Mouse (Mus musculus) midbrain, embryonic 16.5 days (tissue): ENCODE results near the gene Smpd4. TPM values are rescaled to one million over a fixed set of nuclear protein-coding genes. Genes with fewer than 3 reads are reported as not detected.

Experiments
- ATAC-seq: fragments of 200-750 bp; cut with Nextera tagmentation; 2 replicates; pipeline ENCODE4 v1.8.0; 2017; ENCODE audit warnings: moderate TSS enrichment
- H3K27ac ChIP-seq: fragments of 300-500 bp; sonication (generic); 2 replicates; pipeline ENCODE4 v1.5.1; 2014; ENCODE audit warnings: mild to moderate bottlenecking, low read length, mixed read lengths
- H3K27me3 ChIP-seq: fragments of 300-500 bp; sonication (generic); 2 replicates; pipeline ENCODE4 v1.6.1; 2014; ENCODE audit warnings: low read depth, low read length, mixed read lengths; ENCODE audit not compliant: control insufficient read depth, insufficient read depth
- H3K36me3 ChIP-seq: fragments of 300-500 bp; sonication (generic); 2 replicates; pipeline ENCODE4 v1.6.1; 2014; ENCODE audit warnings: mild to moderate bottlenecking, low read length, moderate library complexity, mixed read lengths; ENCODE audit not compliant: control insufficient read depth, insufficient read depth
- H3K4me1 ChIP-seq: fragments of 300-500 bp; sonication (generic); 2 replicates; pipeline ENCODE4 v1.6.1; 2014; ENCODE audit warnings: mild to moderate bottlenecking, low read length, mixed read lengths; ENCODE audit not compliant: control insufficient read depth, insufficient read depth
- H3K4me2 ChIP-seq: fragments of 300-500 bp; sonication (generic); 2 replicates; pipeline ENCODE4 v1.6.1; 2014; ENCODE audit warnings: mild to moderate bottlenecking, low read length, mixed read lengths
- H3K4me3 ChIP-seq: fragments of 300-500 bp; sonication (generic); 2 replicates; pipeline ENCODE4 v1.5.1; 2014; ENCODE audit warnings: low read depth, mild to moderate bottlenecking, low read length, moderate library complexity, mixed read lengths
- H3K9ac ChIP-seq: fragments of 300-500 bp; sonication (generic); 2 replicates; pipeline ENCODE4 v1.6.1; 2014; ENCODE audit warnings: low read depth, low read length, mixed read lengths
- H3K9me3 ChIP-seq: fragments of 300-500 bp; sonication (generic); replicated peaks from 2 replicates; pipeline ENCODE4 v1.6.1; 2014; ENCODE audit warnings: mild to moderate bottlenecking, low read length, mixed read lengths; ENCODE audit not compliant: control insufficient read depth, poor library complexity, severe bottlenecking
- WGBS: fragments of 180-500 bp; shearing (Covaris S2); extraction: QIAGEN DNeasy Blood & Tissue Kit; methylation state at CpG from one replicate; pipeline ENCODE4 v1.1.7; 2014; 5-methylcytosine and 5-hydroxymethylcytosine counted together
- polyA plus RNA-seq: library from polyadenylated mRNA; unstranded; fragments of >200 nt; fragmentation: Nextera tagmentation; extraction: Ambion mirVana; gene quantifications from 2 replicates; pipeline ENCODE4 v1.2.1, GENCODE M21; 2015

Gene Smpd4
- polyA plus RNA-seq, 1 experiment from 2014 or later, result 28.4 TPM

DNA sequence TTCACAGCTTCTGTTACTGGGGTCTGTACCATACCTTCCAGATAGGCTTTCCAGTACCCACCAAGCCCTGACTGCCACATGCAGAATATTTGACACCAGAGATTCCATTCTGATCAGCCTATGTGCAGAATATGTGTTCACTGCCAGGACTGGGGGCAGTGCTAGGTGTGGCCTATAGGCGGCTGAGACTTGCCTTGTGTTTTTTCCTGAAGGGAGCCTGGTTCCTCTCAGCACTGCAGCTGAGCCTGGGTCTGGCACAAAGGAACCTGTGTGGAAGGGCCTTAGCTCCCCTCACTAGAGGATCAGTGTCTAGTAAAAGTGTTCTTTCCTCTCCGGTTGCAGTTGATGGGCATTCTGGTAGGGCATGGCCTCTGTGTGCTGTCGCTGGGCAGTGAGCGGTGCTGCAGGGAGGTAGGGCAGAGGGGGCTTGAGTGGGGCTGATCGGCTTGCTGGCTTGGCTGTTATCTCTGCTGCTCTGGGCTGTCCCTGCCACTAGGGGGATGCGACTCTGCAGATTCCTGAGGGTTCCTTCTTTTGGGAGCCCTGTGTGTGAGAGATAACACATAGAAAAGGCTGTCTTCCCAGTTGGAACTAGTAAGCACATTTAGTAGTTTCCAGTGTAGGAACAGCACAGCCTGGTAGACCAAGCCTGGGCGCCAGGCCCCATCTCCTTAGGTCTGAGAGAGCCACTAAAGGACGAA is 14.5 kb downstream of the Smpd4 start:
- Histone ChIP-seq H3K27ac (no peak overlapping the region), H3K9ac (no peak overlapping the region), H3K27me3 (no peaks in the 10 kb centered on the region), H3K9me3 (no peaks in the 10 kb centered on the region), H3K4me3 (no peak overlapping the region), H3K4me1 (no peaks in the 10 kb centered on the region), H3K4me2 (no peak overlapping the region), H3K36me3 (peaks cover 23% of the 10 kb centered on the region)
- WGBS, result 73% methylated on average over 8 of the region's 8 CpGs
- no peak for ATAC-seq

- Histone ChIP-seq H3K4me1 (no peaks in the 10 kb centered on the region), H3K4me3 (no peak overlapping the region), H3K9ac (no peak overlapping the region), H3K9me3 (no peaks in the 10 kb centered on the region), H3K27me3 (no peaks in the 10 kb centered on the region), H3K4me2 (no peak overlapping the region), H3K27ac (no peak overlapping the region), H3K36me3 (peaks cover 20% of the 10 kb centered on the region)
- 80% methylated on average over 2 of the region's 2 CpGs for WGBS
- no peak for ATAC-seq
Observed at GRCm38 (mm10) chr16:17636904-17637303, 17.8 kb downstream of the Smpd4 start.

DNA sequence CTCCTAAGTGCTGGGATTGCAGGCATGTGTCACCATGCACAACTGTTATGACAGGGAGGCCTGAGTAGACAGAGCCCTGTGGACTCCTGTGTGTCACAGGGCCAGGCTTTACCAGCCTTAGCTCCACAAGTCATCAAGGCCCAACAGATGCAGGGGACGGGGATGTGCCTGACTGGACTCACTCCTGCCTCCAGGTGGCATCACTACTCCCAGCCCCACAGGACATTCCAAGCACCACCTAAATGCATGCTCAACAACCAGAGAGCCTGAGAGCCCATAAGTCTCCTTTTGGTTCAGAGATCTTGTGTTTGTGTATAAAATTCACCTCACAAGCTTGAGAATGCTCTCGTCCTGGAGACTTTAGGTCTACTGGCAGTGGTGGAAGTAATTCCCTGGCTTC is 18.5 kb downstream of the Smpd4 start:
- Histone ChIP-seq H3K36me3 (peaks cover 20% of the 10 kb centered on the region), H3K9me3 (no peaks in the 10 kb centered on the region), H3K4me1 (no peaks in the 10 kb centered on the region), H3K27ac (no peak overlapping the region), H3K9ac (no peak overlapping the region), H3K27me3 (no peaks in the 10 kb centered on the region), H3K4me2 (no peak overlapping the region), H3K4me3 (no peak overlapping the region)
- ATAC-seq, result no peak; the same call in 1 of the 2 replicates
- WGBS, result 92% methylated on average over 2 of the region's 2 CpGs

GRCm38 (mm10) chr16:17638036-17638628 is 19.0 kb downstream of the Smpd4 start:
- H3K9me3 ChIP-seq, result no peaks in the 10 kb centered on the region
- H3K27ac ChIP-seq, result no peak overlapping the region
- WGBS, result 93% methylated on average over 9 of the region's 9 CpGs
- H3K27me3 ChIP-seq, result no peaks in the 10 kb centered on the region
- no peaks in the 10 kb centered on the region for H3K4me1 ChIP-seq
- no peak overlapping the region for H3K4me3 ChIP-seq
- no peak overlapping the region for H3K4me2 ChIP-seq
- no peak overlapping the region for H3K9ac ChIP-seq
- H3K36me3 ChIP-seq, result peaks cover 22% of the 10 kb centered on the region
- ATAC-seq, result no peak

GRCm38 (mm10) chr16:17639081-17639480 is 19.9 kb downstream of the Smpd4 start:
- Histone ChIP-seq H3K4me2 (no peak overlapping the region), H3K4me1 (no peaks in the 10 kb centered on the region), H3K4me3 (no peak overlapping the region), H3K9me3 (no peaks in the 10 kb centered on the region), H3K27me3 (no peaks in the 10 kb centered on the region), H3K27ac (no peak overlapping the region), H3K36me3 (peaks cover 24% of the 10 kb centered on the region), H3K9ac (no peak overlapping the region)
- 97% methylated on average over 3 of the region's 3 CpGs for WGBS
- ATAC-seq, result no peak

GRCm38 (mm10) chr16:17639951-17640350 is 20.8 kb downstream of the Smpd4 start:
- Histone ChIP-seq H3K4me3 (no peak overlapping the region), H3K4me2 (no peak overlapping the region), H3K9ac (no peak overlapping the region), H3K27me3 (no peaks in the 10 kb centered on the region), H3K4me1 (no peaks in the 10 kb centered on the region), H3K36me3 (peaks cover 24% of the 10 kb centered on the region), H3K27ac (no peak overlapping the region), H3K9me3 (no peaks in the 10 kb centered on the region)
- no peak for ATAC-seq
- 91% methylated on average over 6 of the region's 6 CpGs for WGBS

- no peak for ATAC-seq
- Histone ChIP-seq H3K4me1 (no peaks in the 10 kb centered on the region), H3K4me2 (no peak overlapping the region), H3K9ac (no peak overlapping the region), H3K36me3 (peaks cover 24% of the 10 kb centered on the region), H3K27me3 (no peaks in the 10 kb centered on the region), H3K4me3 (no peak overlapping the region), H3K9me3 (no peaks in the 10 kb centered on the region), H3K27ac (no peak overlapping the region)
- 95% methylated on average over 9 of the region's 9 CpGs for WGBS
Observed at GRCm38 (mm10) chr16:17640706-17641105, 21.6 kb downstream of the Smpd4 start.

DNA sequence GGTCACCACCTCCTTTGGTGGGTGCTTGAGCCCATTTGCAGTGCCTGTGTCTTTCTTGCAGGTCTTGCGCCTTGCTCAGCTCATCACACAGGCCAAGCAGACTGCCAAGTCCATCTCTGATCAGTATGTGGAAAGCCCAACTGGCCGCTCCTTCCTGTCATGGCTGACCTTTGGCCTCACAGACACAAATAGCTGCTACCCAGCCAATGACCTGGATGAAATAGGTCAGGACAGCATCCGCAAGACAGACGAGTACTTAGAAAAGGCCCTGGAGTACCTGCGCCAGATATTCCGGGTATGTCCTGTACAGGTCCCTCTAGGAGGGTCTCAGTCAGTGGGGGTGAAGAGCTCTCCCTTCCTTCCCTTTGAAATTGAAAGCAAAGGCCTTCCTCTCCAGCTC is 22.1 kb downstream of the Smpd4 start:
- 86% methylated on average over 6 of the region's 6 CpGs for WGBS
- H3K9ac ChIP-seq, result no peak overlapping the region
- no peak overlapping the region for H3K4me2 ChIP-seq
- no peak for ATAC-seq
- H3K4me3 ChIP-seq, result no peak overlapping the region
- H3K27me3 ChIP-seq, result no peaks in the 10 kb centered on the region
- no peaks in the 10 kb centered on the region; the same call in 1 of the 2 replicates for H3K4me1 ChIP-seq
- H3K36me3 ChIP-seq, result peaks cover 24% of the 10 kb centered on the region
- no peaks in the 10 kb centered on the region for H3K9me3 ChIP-seq
- H3K27ac ChIP-seq, result no peak overlapping the region

GRCm38 (mm10) chr16:17642311-17642710 is 23.2 kb downstream of the Smpd4 start:
- H3K4me1 ChIP-seq, result peaks cover 8% of the 10 kb centered on the region
- H3K36me3 ChIP-seq, result peaks cover 24% of the 10 kb centered on the region
- ATAC-seq, result no peak
- H3K27ac ChIP-seq, result no peak overlapping the region
- 91% methylated on average over 8 of the region's 8 CpGs for WGBS
- H3K4me2 ChIP-seq, result no peak overlapping the region
- H3K4me3 ChIP-seq, result no peak overlapping the region
- H3K9me3 ChIP-seq, result no peaks in the 10 kb centered on the region
- H3K9ac ChIP-seq, result no peak overlapping the region
- H3K27me3 ChIP-seq, result no peaks in the 10 kb centered on the region
